Mouse (Mus musculus): ENCODE measurements around the gene Cd7.

Cd7 gene

GRCm38 (mm10) chr11:120991791-120992190, 47.4 kb downstream of the Cd7 start:
- in situ Hi-C loops (cut with MseI, MboI), result no loop called here

- in situ Hi-C loops (cut with MseI, MboI), result no loop called here
These were observed 48.2 kb downstream of the Cd7 start, which contains the start of gene Csnk1d for GRCm38 (mm10) chr11:120990951-120991526. Gene Csnk1d, minus strand, starts transcription at chr11:120991330.

- in situ Hi-C loops (cut with MseI, MboI), result no loop called here
These were observed 49.0 kb downstream of the Cd7 start for GRCm38 (mm10) chr11:120990126-120990781.

- in situ Hi-C loops (cut with MseI, MboI), result no loop called here
These were observed 49.7 kb downstream of the Cd7 start for GRCm38 (mm10) chr11:120989523-120989922.

- in situ Hi-C loops (cut with MseI, MboI), result no loop called here
These were observed 50.8 kb downstream of the Cd7 start for GRCm38 (mm10) chr11:120988410-120988809.

GRCm38 (mm10) chr11:120987608-120988007, 51.6 kb downstream of the Cd7 start:
- in situ Hi-C loops (cut with MseI, MboI), result no loop called here
